Mouse (Mus musculus) colon, adult 2 months (tissue): ENCODE measurements around the gene Srgap2. TPM values are rescaled to one million over a fixed set of nuclear protein-coding genes. Genes with fewer than 3 reads are reported as not detected.

Source experiments
- polyA plus RNA-seq: library from polyadenylated mRNA; depleted of rRNA; stranded (reverse); fragments of >200 nt; gene quantifications from 2 replicates; pipeline ENCODE4 v1.2.3, GENCODE M21; 2012; rRNA removed

Gene Srgap2
- polyA plus RNA-seq = 8.6 and 10.7 TPM in 2 replicates

GRCm38 (mm10) chr1:131527281-131528080 is at the start of gene Srgap2, which contains the start of gene Fam72a:
Gene Srgap2, minus strand, starts transcription at chr1:131527352.
Gene Fam72a, plus strand, starts transcription at chr1:131527903.

GRCm38 (mm10) chr1:131279456-131279776 is 247.7 kb downstream of the Srgap2 start, which contains the start of gene Ikbke:
Gene Ikbke, minus strand, starts transcription at chr1:131279606.

DNA sequence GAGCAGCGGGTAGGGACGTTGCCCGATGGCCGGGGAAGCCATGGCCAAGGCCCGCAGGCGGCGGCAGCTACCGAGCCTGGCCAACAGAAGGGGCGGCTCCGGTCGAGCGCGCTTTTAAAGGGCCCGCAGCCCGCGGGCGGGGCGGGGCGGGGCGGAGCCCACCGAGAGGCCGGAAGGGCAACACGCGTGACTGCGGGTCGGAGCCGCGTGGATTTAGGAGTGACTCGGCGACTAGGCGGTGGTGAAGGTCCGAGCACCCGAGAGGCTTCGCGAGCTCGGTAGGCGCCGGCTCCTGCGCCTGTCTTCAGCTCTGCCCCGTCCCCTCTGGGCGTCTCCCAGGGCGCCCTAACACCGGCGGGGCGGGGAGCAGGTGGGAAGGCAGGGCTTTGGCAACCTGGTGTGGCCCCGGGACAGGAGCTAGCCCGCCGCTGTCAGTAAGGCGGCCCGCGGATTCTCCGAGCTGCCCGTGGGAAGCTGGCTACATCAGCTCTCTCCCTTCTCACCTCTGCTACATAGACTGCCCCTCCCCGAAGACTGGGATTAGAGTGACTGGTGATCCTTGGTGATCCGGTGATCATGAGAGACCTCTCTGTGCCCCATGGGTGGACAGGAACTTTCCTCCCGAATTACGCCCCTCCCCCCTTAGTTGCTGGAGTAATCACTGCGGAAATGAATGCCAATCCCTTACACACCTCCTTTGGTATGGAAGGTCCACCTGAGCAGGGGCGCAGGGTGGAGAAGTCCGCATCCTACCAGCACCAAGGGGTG is 281.9 kb downstream of the Srgap2 start, which contains the start of gene Rassf5:
Rassf5 (minus strand) TSS at position 170 of the 768 bp plus-strand sequence.

Other genes starting within 250 kb of the Srgap2 start
- gene Ikbke, start 247.7 kb downstream of the Srgap2 start, polyA plus RNA-seq = 28.0 and 34.3 TPM in 2 replicates
- gene Fam72a, start 551 bp upstream of the Srgap2 start, polyA plus RNA-seq = 0.08 and 0.13 TPM in 2 replicates
- 0.76 and 2.0 TPM in 2 replicates for gene Avpr1b, start 71.9 kb upstream of the Srgap2 start, polyA plus RNA-seq
- 30.9 and 47.0 TPM in 2 replicates for gene Ctse, start 111.0 kb upstream of the Srgap2 start, polyA plus RNA-seq
- gene Rab7b, start 161.3 kb upstream of the Srgap2 start, polyA plus RNA-seq = 3.4 and 4.8 TPM in 2 replicates
- not detected in 2 replicates for gene Slc26a9, start 216.7 kb upstream of the Srgap2 start, polyA plus RNA-seq